Mouse (Mus musculus): ENCODE results near the gene Itga3.
"Not testable (repeated sequence)": the region's sequence is repeated elsewhere in the genome, so short reads cannot be mapped to it uniquely, and the experiment has no call there.

Itga3 gene

GRCm38 (mm10) chr11:95033617-95034016 is 43.0 kb downstream of the Itga3 start:
- CTCF ChIA-PET = interaction anchor here (0.6 to 1.1 kb wide), 2 partner anchors 13 to 64 kb away, joined by 3 to 4 read pairs; no protein-coding TSS in a partner anchor

- CTCF ChIA-PET = interaction anchor here (0.6 to 1.1 kb wide), 2 partner anchors 14 to 63 kb away, joined by 3 to 4 read pairs; no protein-coding TSS in a partner anchor
These were observed 43.7 kb downstream of the Itga3 start for GRCm38 (mm10) chr11:95032945-95033344.

GRCm38 (mm10) chr11:95027850-95028470 is 48.6 kb downstream of the Itga3 start:
- CTCF ChIA-PET = no interaction called here

- CTCF ChIA-PET = no interaction called here
These were observed 49.8 kb downstream of the Itga3 start for GRCm38 (mm10) chr11:95026849-95027248.

GRCm38 (mm10) chr11:95026090-95026542 is 50.5 kb downstream of the Itga3 start:
- CTCF ChIA-PET = no interaction called here

GRCm38 (mm10) chr11:95025227-95026012 is 51.2 kb downstream of the Itga3 start:
- CTCF ChIA-PET = interaction anchor here (0.7 kb wide), 1 partner anchor 18 kb away, joined by 3 read pairs; no protein-coding TSS in a partner anchor

- CTCF ChIA-PET = interaction anchor here (0.7 kb wide), 1 partner anchor 18 kb away, joined by 3 read pairs; no protein-coding TSS in a partner anchor
These were observed 52.0 kb downstream of the Itga3 start for GRCm38 (mm10) chr11:95024439-95025184.

- CTCF ChIA-PET = no interaction called here
These were observed 53.1 kb downstream of the Itga3 start for GRCm38 (mm10) chr11:95023481-95023880.

- CTCF ChIA-PET = no interaction called here
These were observed 54.2 kb downstream of the Itga3 start for GRCm38 (mm10) chr11:95022237-95022992.

- CTCF ChIA-PET = no interaction called here
These were observed 61.1 kb downstream of the Itga3 start for GRCm38 (mm10) chr11:95015484-95015883.

GRCm38 (mm10) chr11:95012487-95012886 is 64.1 kb downstream of the Itga3 start:
- CTCF ChIA-PET = no interaction called here

- CTCF ChIA-PET = no interaction called here
These were observed 64.5 kb downstream of the Itga3 start for GRCm38 (mm10) chr11:95012075-95012474.

- CTCF ChIA-PET = no interaction called here
These were observed 65.2 kb downstream of the Itga3 start for GRCm38 (mm10) chr11:95011416-95011815.

- CTCF ChIA-PET = not testable (repeated sequence)
These were observed 65.7 kb downstream of the Itga3 start for GRCm38 (mm10) chr11:95010841-95011403.

GRCm38 (mm10) chr11:95010141-95010739 is 66.4 kb downstream of the Itga3 start:
- CTCF ChIA-PET = no interaction called here

GRCm38 (mm10) chr11:95009629-95010014 is 67.0 kb downstream of the Itga3 start, which contains the start of gene Samd14:
TSS of gene Samd14 (plus strand) at chr11:95009879.
- CTCF ChIA-PET = no interaction called here

- CTCF ChIA-PET = interaction anchor here (0.5 kb wide), 1 partner anchor 34 kb away, joined by 6 read pairs; no protein-coding TSS in a partner anchor
These were observed 67.7 kb downstream of the Itga3 start for GRCm38 (mm10) chr11:95008661-95009628.

- CTCF ChIA-PET = interaction anchor here (0.6 to 0.7 kb wide), 4 partner anchors 10 to 251 kb away, joined by 3 to 4 read pairs (median 3); no protein-coding TSS in a partner anchor
These were observed 69.2 kb downstream of the Itga3 start for GRCm38 (mm10) chr11:95007418-95007817.
